Mouse (Mus musculus) liver, postnatal 0 days (tissue): ENCODE data around the gene Hpse2. TPM values are rescaled to one million over a fixed set of nuclear protein-coding genes. Genes with fewer than 3 reads are reported as not detected.
A peak's percentile ranks its signal among the peaks of the same experiment; 100 is the strongest.

Source experiments
- ATAC-seq: fragments of 200-750 bp; cut with Nextera tagmentation; 2 replicates; pipeline ENCODE4 v1.8.0; 2017; ENCODE audit warnings: mild to moderate bottlenecking, moderate library complexity
- DNase-seq: peaks from one replicate; pipeline ENCODE4 v3.0.0-alpha.2; 2016
- H3K27ac ChIP-seq: fragments of 300-500 bp; sonication (generic); 2 replicates; pipeline ENCODE4 v1.5.1; 2014; ENCODE audit warnings: antibody characterized with exemption, moderate library complexity, mild to moderate bottlenecking, low read depth
- H3K27me3 ChIP-seq: fragments of 300-500 bp; sonication (generic); 2 replicates; pipeline ENCODE4 v1.6.1; 2014; ENCODE audit warnings: low read length, control low read depth, mixed read lengths; ENCODE audit not compliant: insufficient read depth
- H3K36me3 ChIP-seq: fragments of 300-500 bp; sonication (generic); replicated peaks from 2 replicates; pipeline ENCODE4 v1.6.1; 2014; ENCODE audit warnings: mild to moderate bottlenecking, control low read depth, low read length, moderate library complexity, mixed read lengths; ENCODE audit not compliant: insufficient read depth
- H3K4me1 ChIP-seq: fragments of 300-500 bp; sonication (generic); 2 replicates; pipeline ENCODE4 v1.6.1; 2014; ENCODE audit warnings: antibody characterized with exemption, mild to moderate bottlenecking, control low read depth; ENCODE audit not compliant: insufficient read depth
- H3K4me2 ChIP-seq: fragments of 300-500 bp; sonication (generic); 2 replicates; pipeline ENCODE4 v1.6.1; 2014; ENCODE audit warnings: low read depth, mild to moderate bottlenecking, low read length, moderate library complexity, mixed read lengths
- H3K4me3 ChIP-seq: fragments of 300-500 bp; sonication (generic); 2 replicates; pipeline ENCODE4 v1.5.1; 2014; ENCODE audit warnings: low read depth, low read length
- H3K9ac ChIP-seq: fragments of 300-500 bp; sonication (generic); replicated peaks from 2 replicates; pipeline ENCODE4 v1.6.1; 2014; ENCODE audit warnings: mild to moderate bottlenecking, moderate library complexity
- H3K9me3 ChIP-seq: fragments of 300-500 bp; sonication (generic); 2 replicates; pipeline ENCODE4 v1.6.1; 2016; ENCODE audit warnings: mild to moderate bottlenecking, control low read depth, low read length, mixed read lengths
- CTCF ChIP-seq: sonication (generic); IDR thresholded peaks from 2 replicates; pipeline ENCODE4 v1.5.1; 2016; ENCODE audit warnings: antibody characterized with exemption, low read depth
- EP300 ChIP-seq: IDR thresholded peaks from 2 replicates; pipeline ENCODE4 v1.6.1; 2016; ENCODE audit warnings: antibody characterized with exemption, low read depth, mild to moderate bottlenecking
- WGBS: fragments of 180-500 bp; shearing (Covaris S2); extraction: QIAGEN DNeasy Blood & Tissue Kit; methylation state at CpG from one replicate; pipeline ENCODE4 v1.1.7; 2014; ENCODE audit not compliant: insufficient replicate concordance; 5-methylcytosine and 5-hydroxymethylcytosine counted together
- polyA plus RNA-seq: library from polyadenylated mRNA; unstranded; fragments of >200 nt; fragmentation: Nextera tagmentation; extraction: Ambion mirVana; gene quantifications from 2 replicates; pipeline ENCODE4 v1.2.1, GENCODE M21; 2015

Hpse2 gene
- polyA plus RNA-seq, 1 experiment from 2014 or later = 0.12 TPM

GRCm38 (mm10) chr19:42745869-42746224 lies 642.3 kb downstream of the Hpse2 start:
- WGBS = 48% methylated on average over 4 of the region's 4 CpGs
- H3K27me3 ChIP-seq = no peaks in the 10 kb centered on the region
- DNase-seq (no peak), ATAC-seq (no peak)
- H3K4me3 ChIP-seq = no peak overlapping the region
- peaks cover 6% of the 10 kb centered on the region for H3K4me1 ChIP-seq
- TF ChIP-seq EP300 = no peak
- TF ChIP-seq CTCF = no peak
- H3K9ac ChIP-seq = no peak overlapping the region
- H3K9me3 ChIP-seq = no peaks in the 10 kb centered on the region
- H3K27ac ChIP-seq = no peak overlapping the region
- H3K4me2 ChIP-seq = peak overlapping the region; percentile 18; the same call in 1 of the 2 replicates
- no peaks in the 10 kb centered on the region for H3K36me3 ChIP-seq

GRCm38 (mm10) chr19:42745084-42745868 lies 642.9 kb downstream of the Hpse2 start:
- peaks cover 6% of the 10 kb centered on the region for H3K4me1 ChIP-seq
- 48% methylated on average over 9 of the region's 9 CpGs for WGBS
- no peaks in the 10 kb centered on the region for H3K36me3 ChIP-seq
- H3K27ac ChIP-seq = peak overlapping the region; percentile 11; the same call in 1 of the 2 replicates
- no peak overlapping the region for H3K4me3 ChIP-seq
- H3K9me3 ChIP-seq = no peaks in the 10 kb centered on the region
- DNase-seq = no peak
- ATAC-seq = no peak
- no peak for TF ChIP-seq CTCF
- TF ChIP-seq EP300 = 0 out of 2 replicates have a peak, but pooled peaks have one; percentile 53
- H3K27me3 ChIP-seq = no peaks in the 10 kb centered on the region
- no peak overlapping the region for H3K9ac ChIP-seq
- H3K4me2 ChIP-seq = peak overlapping the region; percentile 27; the same call in 1 of the 2 replicates

- Histone ChIP-seq H3K4me3 (no peak overlapping the region), H3K36me3 (no peaks in the 10 kb centered on the region), H3K4me2 (peak overlapping the region; percentile 27; the same call in 1 of the 2 replicates), H3K4me1 (peaks cover 9% of the 10 kb centered on the region), H3K9me3 (no peaks in the 10 kb centered on the region), H3K9ac (no peak overlapping the region), H3K27ac (peak overlapping the region; percentile 11; the same call in 1 of the 2 replicates), H3K27me3 (no peaks in the 10 kb centered on the region)
- peak; percentile 58 for ATAC-seq
- peak; percentile 59 for DNase-seq
- 6% methylated on average over 4 of the region's 4 CpGs for WGBS
- TF ChIP-seq CTCF = peak; percentile 83
- TF ChIP-seq EP300 = no peak
Observed at GRCm38 (mm10) chr19:42744162-42744586, 644.0 kb downstream of the Hpse2 start.

GRCm38 (mm10) chr19:42743261-42743660 lies 644.9 kb downstream of the Hpse2 start:
- Histone ChIP-seq H3K9ac (no peak overlapping the region), H3K4me2 (no peak overlapping the region), H3K27me3 (no peaks in the 10 kb centered on the region), H3K4me1 (peaks cover 9% of the 10 kb centered on the region), H3K27ac (no peak overlapping the region), H3K4me3 (no peak overlapping the region), H3K36me3 (no peaks in the 10 kb centered on the region), H3K9me3 (no peaks in the 10 kb centered on the region)
- no peak for TF ChIP-seq CTCF
- TF ChIP-seq EP300 = no peak
- DNase-seq = no peak
- no peak for ATAC-seq
- WGBS = 56% methylated on average over 16 of the region's 16 CpGs

DNA sequence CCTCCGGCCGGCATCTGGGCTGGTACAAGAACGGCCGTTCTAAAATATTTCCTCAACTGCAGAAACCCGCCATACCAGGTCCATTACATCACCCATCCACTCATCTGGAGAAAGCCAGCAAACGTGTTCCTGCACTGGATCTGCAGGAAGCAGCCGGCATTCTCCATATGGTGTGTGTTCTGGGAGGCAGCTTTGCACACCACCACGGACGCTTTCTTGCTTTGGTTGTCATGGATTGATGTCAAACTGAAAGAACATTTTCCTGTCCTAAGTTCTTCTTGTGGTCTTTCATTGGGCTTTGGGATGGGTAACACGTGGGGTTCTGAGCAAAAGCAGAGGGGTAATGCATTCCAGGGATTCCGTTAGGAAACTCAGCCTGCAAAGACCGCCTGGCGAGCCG lies 646.3 kb downstream of the Hpse2 start:
- ATAC-seq (no peak), DNase-seq (no peak)
- Histone ChIP-seq H3K4me3 (no peak overlapping the region), H3K9ac (no peak overlapping the region), H3K4me1 (peaks cover 9% of the 10 kb centered on the region), H3K27me3 (no peaks in the 10 kb centered on the region), H3K27ac (no peak overlapping the region), H3K9me3 (no peaks in the 10 kb centered on the region), H3K4me2 (no peak overlapping the region), H3K36me3 (no peaks in the 10 kb centered on the region)
- TF ChIP-seq CTCF (no peak), EP300 (no peak)
- WGBS = 68% methylated on average over 14 of the region's 14 CpGs

DNA sequence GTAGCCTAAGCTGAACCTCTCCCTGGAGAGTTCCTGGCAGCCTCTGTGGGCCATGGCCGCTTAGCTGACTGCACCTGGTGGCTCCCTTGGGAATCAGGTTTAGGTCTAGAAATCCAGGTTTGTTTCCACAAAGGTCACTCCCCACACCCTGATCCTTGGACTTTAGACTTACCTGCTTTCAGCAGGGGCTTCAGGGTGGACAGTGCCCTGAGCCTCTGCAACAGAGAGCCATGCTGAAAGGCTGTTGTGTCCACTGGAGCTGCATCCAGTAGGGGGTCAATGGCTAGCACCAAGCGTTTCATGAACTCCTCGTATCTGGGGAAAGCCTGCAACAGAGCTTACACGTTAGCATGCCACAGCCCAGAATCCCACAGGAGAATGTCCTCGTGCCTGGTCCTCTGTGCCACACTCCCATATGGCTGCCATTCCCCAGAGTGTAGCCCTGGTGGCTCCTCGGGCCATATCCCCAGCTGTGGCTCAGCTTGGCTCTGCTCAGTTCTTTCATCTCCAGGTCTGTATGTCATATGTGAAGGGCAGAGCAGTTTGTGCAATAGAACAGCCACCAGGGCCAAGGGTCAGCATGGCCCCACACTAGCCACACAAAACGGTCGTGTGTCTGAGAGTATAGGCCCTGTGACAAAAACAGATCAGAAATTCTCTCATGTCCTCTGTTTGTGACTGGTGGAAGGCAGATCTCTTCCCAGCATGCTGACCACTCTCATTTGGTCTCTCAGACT lies 647.8 kb downstream of the Hpse2 start:
- no peak overlapping the region for H3K4me3 ChIP-seq
- TF ChIP-seq CTCF (no peak), EP300 (no peak)
- peak; percentile 44 for DNase-seq
- ATAC-seq = peak; percentile 89
- H3K4me1 ChIP-seq = peaks cover 9% of the 10 kb centered on the region
- H3K9ac ChIP-seq = no peak overlapping the region
- 61% methylated on average over 8 of the region's 8 CpGs for WGBS
- H3K9me3 ChIP-seq = no peaks in the 10 kb centered on the region
- H3K4me2 ChIP-seq = peak overlapping the region; percentile 0; the same call in 1 of the 2 replicates
- H3K27me3 ChIP-seq = no peaks in the 10 kb centered on the region
- H3K27ac ChIP-seq = peak overlapping the region; percentile 64
- peaks cover 2% of the 10 kb centered on the region; the same call in 1 of the 2 replicates for H3K36me3 ChIP-seq
